Mouse (Mus musculus) thymus, postnatal 25 days (tissue): ENCODE data around the gene Dennd4b.
"Not testable (repeated sequence)": the region's sequence is repeated elsewhere in the genome, so short reads cannot be mapped to it uniquely, and the experiment has no call there.

ENCODE experiments used
- DNase-seq: peaks from one replicate; pipeline ENCODE4 v3.0.0; 2022

Dennd4b gene

DNA sequence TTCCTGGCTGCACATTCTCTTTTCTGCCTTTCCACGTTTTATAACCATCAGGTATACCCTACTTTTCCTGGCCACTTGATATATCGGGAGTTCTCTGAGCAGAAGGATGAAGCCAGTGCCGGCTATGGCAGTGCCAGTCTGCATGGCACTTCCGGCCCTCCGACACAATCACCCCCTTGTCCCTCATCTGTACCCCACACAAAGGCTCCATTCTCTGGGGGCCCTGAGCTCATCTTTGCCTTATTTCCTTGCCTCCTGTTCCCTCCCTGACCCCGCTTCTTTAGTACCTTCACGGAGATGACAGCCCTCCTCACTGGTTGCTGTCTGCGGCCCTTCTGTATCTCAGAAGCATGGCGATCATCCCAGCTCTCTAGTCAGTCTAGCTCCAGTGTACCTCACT is 15.7 kb downstream of the Dennd4b start:
- no peak for DNase-seq

- no peak for DNase-seq
Observed at GRCm38 (mm10) chr3:90284150-90284549, 19.2 kb downstream of the Dennd4b start.

GRCm38 (mm10) chr3:90289403-90289802 is 24.4 kb downstream of the Dennd4b start:
- DNase-seq: not testable (repeated sequence)

- DNase-seq: no peak
Observed at GRCm38 (mm10) chr3:90290602-90291001, 25.6 kb downstream of the Dennd4b start.

- DNase-seq: no peak
Observed at GRCm38 (mm10) chr3:90291982-90292344, 27.0 kb downstream of the Dennd4b start.

DNA sequence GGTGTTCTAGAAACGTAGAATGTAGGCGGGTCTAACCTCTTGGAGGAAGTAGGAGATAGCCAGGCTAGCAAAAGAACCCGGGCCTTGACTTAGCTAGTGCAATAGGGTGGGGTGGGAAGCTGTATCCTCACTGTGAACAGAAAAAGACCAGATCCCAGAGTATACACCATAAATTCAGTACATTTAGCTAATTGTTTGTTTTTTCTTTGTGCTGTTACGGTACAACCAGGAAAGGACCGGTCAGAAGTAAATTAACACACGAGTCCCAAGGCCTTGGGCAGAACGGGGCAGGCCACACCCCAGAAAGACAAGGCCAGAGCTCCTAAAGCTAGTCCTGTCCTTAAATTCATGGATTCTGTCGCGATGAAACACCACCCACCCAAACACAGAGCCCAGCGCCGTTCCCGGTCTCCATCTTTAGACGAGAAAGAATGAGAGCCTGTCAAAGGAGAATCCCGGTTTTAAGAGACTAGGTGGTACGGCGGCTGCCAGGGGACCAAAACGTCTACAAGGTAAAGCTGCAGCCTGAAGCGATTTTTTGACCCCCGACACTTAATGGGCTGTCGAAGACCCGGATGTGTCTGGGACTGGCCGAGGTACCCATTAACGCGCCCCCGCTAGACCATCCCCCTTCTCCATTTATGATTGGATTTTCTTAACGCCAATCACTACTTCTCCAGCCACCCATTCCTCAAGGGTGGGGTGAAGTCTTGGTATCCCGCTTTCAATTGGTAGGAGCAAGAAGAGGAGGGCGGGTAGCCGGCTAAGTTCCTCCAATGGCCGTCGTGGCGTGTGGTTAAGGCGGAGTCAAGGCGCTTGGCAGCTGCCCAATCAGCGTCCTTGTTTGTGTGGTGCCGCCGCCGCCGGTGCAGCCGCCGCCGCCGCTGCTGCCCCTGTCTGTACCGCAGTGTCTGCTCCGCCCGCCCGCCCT is 27.6 kb downstream of the Dennd4b start, which contains the start of gene Gatad2b:
Gene Gatad2b, plus strand, starts transcription at position 834 of the 931 bp plus-strand sequence.
- DNase-seq: peak; percentile 96

GRCm38 (mm10) chr3:90293352-90294063 is 28.5 kb downstream of the Dennd4b start:
- no peak for DNase-seq

DNA sequence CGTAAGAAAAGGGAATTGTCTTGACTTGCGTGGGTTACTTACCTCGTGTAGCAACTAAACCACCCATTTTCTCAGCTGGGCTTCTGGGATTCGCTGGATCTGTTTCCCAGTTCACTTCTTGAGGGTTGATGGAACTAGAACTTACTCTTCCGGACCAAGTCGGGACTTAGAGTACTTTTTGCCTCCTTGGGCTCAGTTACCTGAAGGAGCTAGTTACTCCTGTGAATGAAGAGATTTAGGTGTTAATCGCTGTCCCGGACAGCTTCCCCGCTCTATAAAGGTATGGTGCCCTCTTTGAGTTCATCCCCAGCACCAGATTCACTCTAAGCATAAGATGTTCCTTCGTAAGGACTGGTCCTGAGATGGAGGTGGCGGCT is 29.1 kb downstream of the Dennd4b start:
- peak; percentile 21 for DNase-seq

DNA sequence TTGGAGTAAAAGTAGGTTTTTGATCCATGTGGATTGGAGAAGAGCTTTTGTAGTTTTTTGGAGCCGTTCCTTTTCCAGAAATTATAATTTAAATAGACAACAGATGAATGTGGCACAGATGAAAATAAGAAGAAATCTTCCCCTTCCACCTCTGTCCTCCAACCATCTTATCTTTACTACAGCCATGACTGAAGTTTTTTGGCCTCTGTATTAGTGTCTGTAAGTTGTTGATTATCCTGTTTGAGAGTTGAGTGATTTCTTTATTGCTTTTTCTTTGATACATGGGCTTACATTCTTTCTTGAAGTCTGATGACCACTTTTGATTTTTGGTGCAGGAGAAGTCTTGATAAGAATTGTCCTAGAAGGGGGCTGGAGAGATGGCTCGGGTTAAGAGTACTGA is 29.7 kb downstream of the Dennd4b start:
- DNase-seq: no peak

DNA sequence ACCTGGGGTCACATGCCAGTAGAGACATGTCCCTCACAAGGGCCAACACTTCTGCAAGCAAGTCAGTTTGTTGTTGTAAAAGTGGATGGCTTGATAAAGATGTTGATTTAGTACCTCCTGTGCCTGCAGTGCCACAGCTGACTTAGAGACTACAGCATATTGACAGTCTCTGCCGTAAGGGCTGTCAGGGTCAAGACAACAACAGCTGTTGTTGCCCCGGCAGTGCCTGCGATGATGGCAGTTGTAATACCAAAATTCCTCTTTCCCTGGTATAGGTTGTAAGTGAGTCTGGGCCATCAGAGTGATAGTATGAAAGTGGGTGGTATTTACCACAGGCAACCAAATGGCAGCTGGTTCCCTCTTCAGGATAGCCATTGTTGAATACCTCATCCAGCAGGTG is 40.8 kb downstream of the Dennd4b start:
- no peak for DNase-seq

DNA sequence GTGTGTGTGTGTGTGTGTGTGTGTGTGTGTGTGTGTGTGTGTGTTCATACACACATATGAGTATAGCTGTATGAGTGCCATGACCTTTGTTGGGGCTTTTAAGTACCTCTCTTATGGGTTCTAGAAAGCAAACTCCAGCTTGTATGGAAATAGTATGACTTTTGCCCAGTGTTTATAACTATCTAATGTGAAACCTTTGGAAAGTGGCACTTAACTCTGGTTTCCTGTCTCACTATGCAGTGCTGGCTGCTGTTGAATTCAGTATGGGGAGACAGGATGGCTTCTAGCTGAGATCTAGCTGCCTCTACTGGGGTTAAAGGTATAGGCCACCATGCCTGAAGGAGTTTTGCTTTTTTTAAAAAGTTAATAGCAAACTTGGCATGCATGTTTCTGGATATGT is 44.6 kb downstream of the Dennd4b start:
- no peak for DNase-seq

DNA sequence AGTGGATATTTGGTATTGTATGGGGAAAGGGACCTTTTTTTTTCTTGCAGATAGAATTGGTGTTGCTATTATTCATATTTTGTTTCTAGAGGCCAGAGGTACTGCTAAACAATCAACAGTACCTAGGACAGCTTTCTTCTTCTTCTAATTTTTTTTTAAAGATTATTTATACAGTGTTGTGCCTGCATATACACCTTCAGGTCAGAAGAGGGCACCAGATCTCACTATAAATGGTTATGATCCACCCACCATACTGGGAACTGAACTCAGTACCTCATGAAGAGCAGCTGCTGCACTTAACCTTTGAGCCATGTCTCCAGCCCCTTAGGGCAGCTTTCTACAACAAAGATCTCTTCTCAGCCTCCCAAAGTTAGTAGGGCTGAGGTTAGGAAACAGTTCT is 48.4 kb downstream of the Dennd4b start:
- peak; percentile 10 for DNase-seq

- DNase-seq: no peak
Observed at GRCm38 (mm10) chr3:90314241-90314640, 49.3 kb downstream of the Dennd4b start.

DNA sequence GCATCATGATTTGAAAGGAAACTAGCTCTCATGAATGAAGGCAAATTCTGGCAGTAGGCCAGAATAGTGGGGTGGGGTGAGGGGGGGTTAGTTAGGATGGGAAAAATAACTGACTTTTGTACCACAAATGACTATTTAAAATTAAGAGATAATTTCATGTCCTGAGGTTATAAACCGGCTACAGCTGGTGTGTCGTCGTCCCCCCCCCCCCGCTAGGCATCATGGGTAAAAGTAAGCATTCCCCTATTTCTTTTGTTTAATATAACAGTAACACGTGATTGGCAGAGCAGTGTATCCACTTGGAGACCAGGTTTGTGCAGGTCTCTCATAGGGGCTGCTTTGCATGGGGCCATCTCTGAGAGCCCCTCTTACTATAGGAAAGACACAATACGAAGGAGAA is 57.3 kb downstream of the Dennd4b start:
- no peak for DNase-seq

GRCm38 (mm10) chr3:90323119-90323518 is 58.1 kb downstream of the Dennd4b start:
- peak; percentile 45 for DNase-seq
